18 mouse cellular contexts compared by ENCODE assay signal in the genomic region with DNA sequence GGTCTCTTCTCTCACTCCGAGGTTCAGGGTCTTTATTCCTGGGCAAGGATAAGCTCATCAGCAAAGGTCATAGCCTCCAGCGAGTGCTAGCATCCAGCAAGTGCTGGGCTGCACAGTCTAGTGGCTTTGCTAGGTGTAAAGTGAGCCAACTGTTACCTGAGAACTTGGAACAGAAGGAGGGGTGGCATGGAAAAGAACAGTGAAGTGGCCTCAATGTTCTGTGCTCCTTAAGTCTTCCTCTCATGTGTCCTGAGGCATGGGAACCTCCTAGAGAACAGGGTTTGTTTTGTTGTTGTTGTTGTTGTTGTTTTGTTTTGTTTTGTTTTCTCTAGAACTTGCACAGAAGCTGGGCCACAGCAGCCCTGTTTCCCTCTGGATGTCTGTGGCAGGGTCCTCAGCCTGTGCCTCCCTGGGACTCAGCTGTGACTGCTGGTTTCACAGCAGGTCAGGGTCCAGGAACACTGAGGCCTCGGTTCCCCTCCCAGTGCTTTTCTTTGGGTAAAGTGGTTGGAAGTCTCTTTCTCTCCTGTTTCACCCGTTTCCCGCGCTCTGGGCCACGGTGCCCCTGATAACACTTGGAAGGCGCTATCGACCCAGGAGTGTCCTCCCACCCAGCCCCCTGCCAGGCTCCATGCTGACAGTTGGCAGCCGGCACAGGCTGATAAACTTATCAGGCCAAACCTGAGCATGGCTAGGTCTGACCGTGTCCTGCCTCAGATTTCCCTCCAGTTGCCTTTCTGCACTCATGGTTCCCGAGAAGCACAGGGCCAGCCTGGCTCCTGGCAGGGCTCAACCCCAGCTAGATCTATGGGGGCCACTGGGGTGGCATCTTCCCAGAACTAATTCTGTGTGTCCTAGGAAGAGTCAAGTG. TPM values are rescaled to one million over a fixed set of nuclear protein-coding genes. Genes with fewer than 3 reads are reported as not detected.
DNase-seq lines count a peak whose midpoint lies in the region; ATAC-seq and TF ChIP-seq lines count a peak whose summit lies in the region.
"Had no signal": no experiment of that assay in that cellular context is flagged by ENCODE, and none has a peak within 500 bp of the region (broad histone marks: within the 10 kb centered on the region; RNA-seq: fewer than 3 reads in every experiment).

No protein-coding gene starts in this region.

- H3K4me1 ChIP-seq in heart, embryonic 15.5 days (replicated peaks) = peaks cover 33% of the 10 kb centered on the region
- peaks cover 37 to 77% of the 10 kb centered on the region in 2 experiments for H3K4me1 ChIP-seq in MEL (ENCODE audit: control insufficient read depth in 1 of 2, insufficient read depth in 2 of 2, low read length in 2 of 2)
- peaks cover 88% of the 10 kb centered on the region for H3K4me1 ChIP-seq in erythroblast, embryonic 14.5 days (ENCODE audit: control insufficient read depth)
- peaks cover 10% of the 10 kb centered on the region for H3K4me1 ChIP-seq in midbrain, embryonic 13.5 days (replicated peaks)

- peaks cover 2% of the 10 kb centered on the region; the same call in 1 of the 2 replicates for H3K79me2 ChIP-seq in MEL (ENCODE audit: control insufficient read depth, insufficient read depth, low read length, poor library complexity)

- TF ChIP-seq POLR2A in MEL (IDR thresholded peaks at IDR 0.05; ENCODE audit: control insufficient read depth in 1 of 2, insufficient read depth in 1 of 2, low read depth in 1 of 2, low read length in 2 of 2, poor library complexity in 1 of 2) = peak; percentile 22 to 73; a peak in 2 of 4 replicates

- H3K27me3 ChIP-seq in heart, embryonic 15.5 days = no peaks in the 10 kb centered on the region
- no peaks in the 10 kb centered on the region for H3K27me3 ChIP-seq in MEL (ENCODE audit: control insufficient read depth in 1 of 2, insufficient read depth in 2 of 2, low read length in 2 of 2)
- H3K27me3 ChIP-seq in erythroblast, embryonic 14.5 days (ENCODE audit: control insufficient read depth) = no peaks in the 10 kb centered on the region
- H3K27me3 ChIP-seq in midbrain, embryonic 13.5 days = no peaks in the 10 kb centered on the region
- H3K27me3 ChIP-seq: limb, embryonic 15.5 days; midbrain, embryonic 12.5 days had no signal

- TF ChIP-seq RAD21 in MEL (IDR thresholded peaks at IDR 0.05; ENCODE audit: low read depth, low read length) = no peak

- no peak overlapping the region for H3K27ac ChIP-seq in heart, embryonic 15.5 days
- peak overlapping the region; percentile 100 for H3K27ac ChIP-seq in MEL (ENCODE audit: control insufficient read depth, low read depth, low read length)
- H3K27ac ChIP-seq in midbrain, embryonic 13.5 days = no peak overlapping the region
- H3K27ac ChIP-seq: limb, embryonic 15.5 days; midbrain, embryonic 12.5 days had no signal

- ATAC-seq in heart, embryonic 15.5 days (replicated peaks; ENCODE audit: insufficient number of reproducible peaks, insufficient read depth, low FRiP score, low read depth) = 0 out of 2 replicates have a peak, but pooled peaks have one; percentile 5
- peak; percentile 55 for ATAC-seq in megakaryocyte progenitor cell, adult 5-6 weeks (replicated peaks; ENCODE audit: poor library complexity)
- no peak for ATAC-seq in midbrain, embryonic 13.5 days

- no peak overlapping the region for H3K4me2 ChIP-seq in heart, embryonic 15.5 days
- no peak overlapping the region for H3K4me2 ChIP-seq in midbrain, embryonic 13.5 days (replicated peaks)
- H3K4me2 ChIP-seq: limb, embryonic 15.5 days; midbrain, embryonic 12.5 days had no signal

- H3K9ac ChIP-seq in heart, embryonic 15.5 days = no peak overlapping the region
- H3K9ac ChIP-seq in MEL (ENCODE audit: control insufficient read depth, low read depth, low read length, poor library complexity, severe bottlenecking) = peak overlapping the region; percentile 86
- H3K9ac ChIP-seq in midbrain, embryonic 13.5 days (replicated peaks) = no peak overlapping the region
- H3K9ac ChIP-seq: limb, embryonic 15.5 days; midbrain, embryonic 12.5 days had no signal

- no peak for DNase-seq in heart, adult 8-10 months (ENCODE audit: low spot score)
- peak; percentile 96 for DNase-seq in MEL (ENCODE audit: low read depth, low spot score)
- DNase-seq in thymus, adult 18-20 months = no peak
- DNase-seq in adrenal gland, postnatal 25 days = no peak
- DNase-seq: adrenal gland, postnatal 10 days; cerebellum, adult 9-10 months had no signal

- WGBS in heart, embryonic 15.5 days = 29% methylated on average over 12 of the region's 12 CpGs
- WGBS in midbrain, embryonic 13.5 days = 71% methylated on average over 12 of the region's 12 CpGs

- no peaks in the 10 kb centered on the region for H3K36me3 ChIP-seq in heart, embryonic 15.5 days
- peaks cover 0 to 75% of the 10 kb centered on the region in 2 experiments; a peak in 2 of 4 replicates for H3K36me3 ChIP-seq in MEL (ENCODE audit: control insufficient read depth in 1 of 2, insufficient read depth in 2 of 2, low read length in 2 of 2)
- H3K36me3 ChIP-seq in erythroblast, embryonic 14.5 days (ENCODE audit: control insufficient read depth) = peaks cover 40% of the 10 kb centered on the region
- H3K36me3 ChIP-seq in midbrain, embryonic 13.5 days = no peaks in the 10 kb centered on the region
- H3K36me3 ChIP-seq: limb, embryonic 15.5 days; midbrain, embryonic 12.5 days had no signal

- TF ChIP-seq EP300 in MEL (IDR thresholded peaks at IDR 0.05; ENCODE audit: low read depth in 1 of 2, low read length in 2 of 2) = peak; percentile 100

- no peak for TF ChIP-seq CTCF in MEL (IDR thresholded peaks at IDR 0.05 in 2 of 3, conservative IDR thresholded peaks at IDR 0.05 in 1 of 3; ENCODE audit: control insufficient read depth in 1 of 3, insufficient read depth in 1 of 3, low read depth in 2 of 3, low read length in 3 of 3, poor library complexity in 1 of 3, severe bottlenecking in 1 of 3)

- H3K9me3 ChIP-seq in heart, embryonic 15.5 days (replicated peaks) = no peaks in the 10 kb centered on the region
- H3K9me3 ChIP-seq in MEL (replicated peaks; ENCODE audit: insufficient read depth, low read length) = no peaks in the 10 kb centered on the region
- H3K9me3 ChIP-seq in erythroblast, embryonic 14.5 days (ENCODE audit: control insufficient read depth, low read length) = peaks cover 7% of the 10 kb centered on the region
- no peaks in the 10 kb centered on the region for H3K9me3 ChIP-seq in midbrain, embryonic 13.5 days
- H3K9me3 ChIP-seq: limb, embryonic 15.5 days; midbrain, embryonic 12.5 days had no signal

- H3K4me3 ChIP-seq in heart, embryonic 15.5 days = no peak overlapping the region
- H3K4me3 ChIP-seq in MEL (ENCODE audit: control insufficient read depth in 1 of 2, insufficient read depth in 1 of 2, low read depth in 2 of 2, low read length in 2 of 2) = no peak overlapping the region
- H3K4me3 ChIP-seq in erythroblast, embryonic 14.5 days (replicated peaks) = peak overlapping the region; percentile 50
- no peak overlapping the region for H3K4me3 ChIP-seq in midbrain, embryonic 13.5 days (replicated peaks)
- H3K4me3 ChIP-seq: limb, embryonic 15.5 days; midbrain, embryonic 12.5 days had no signal

RNA-seq across cellular contexts. Expression of a gene that starts 18.4 kb away (rescaled TPM):
- 24.0 and 27.8 TPM in 2 replicates for polyA plus RNA-seq in heart, embryonic 15.5 days (2015; fragmentation: Nextera tagmentation; extraction: Ambion mirVana)
- total RNA-seq in heart, adult 8-10 months (2022) = 10 to 100 TPM in 3 of 4 experiments, 1 to 10 TPM in 1; 9.9 to 13.2 (median 10.6) TPM
- 20.3 and 22.5 TPM in 2 replicates for total RNA-seq in MEL (2012; rRNA removed)
- 10 to 100 TPM in 1 of 2 experiments, not detected in 1; 50.2 TPM for polyA plus RNA-seq in MEL (2012; ENCODE audit: insufficient read depth in 1 of 2, insufficient read length in 2 of 2, low read depth in 1 of 2, low replicate concordance in 2 of 2, missing spikeins in 1 of 2)
- 1.8 and 2.1 TPM in 2 replicates for polyA plus RNA-seq in erythroblast, embryonic 14.5 days (2012)
- 16.2 and 19.1 TPM in 2 replicates for total RNA-seq in megakaryocyte progenitor cell, adult 5-6 weeks (2015)
- total RNA-seq in megakaryocyte progenitor cell, adult 5-6 weeks (2017) = 11.0 and 13.0 TPM in 2 replicates
- 22.3 and 24.4 TPM in 2 replicates for total RNA-seq in adrenal gland, postnatal 25 days (2021)
- polyA plus RNA-seq in midbrain, embryonic 13.5 days (2015; fragmentation: Nextera tagmentation; extraction: Ambion mirVana) = 51.0 and 51.6 TPM in 2 replicates

RNA-seq across cellular contexts. Expression of a gene that starts 19.8 kb away (rescaled TPM):
- polyA plus RNA-seq in heart, embryonic 15.5 days (2015; fragmentation: Nextera tagmentation; extraction: Ambion mirVana) = 0.25 and 1.5 TPM in 2 replicates
- total RNA-seq in heart, adult 8-10 months (2022) = under 1 TPM in 1 of 4 experiments, not detected in 3; 0.78 TPM
- 75.1 and 82.9 TPM in 2 replicates for total RNA-seq in MEL (2012; rRNA removed)
- 100 to 1,000 TPM; 194 to 277 TPM for polyA plus RNA-seq in MEL (2012; ENCODE audit: insufficient read depth in 1 of 2, insufficient read length in 2 of 2, low read depth in 1 of 2, low replicate concordance in 2 of 2, missing spikeins in 1 of 2)
- 35.4 and 47.5 TPM in 2 replicates for polyA plus RNA-seq in erythroblast, embryonic 14.5 days (2012)
- total RNA-seq in megakaryocyte progenitor cell, adult 5-6 weeks (2015) = 15.6 and 28.3 TPM in 2 replicates
- 10.3 and 13.1 TPM in 2 replicates for total RNA-seq in megakaryocyte progenitor cell, adult 5-6 weeks (2017)
- total RNA-seq in adrenal gland, postnatal 25 days (2021) = not detected in 2 replicates
- 0.43 and 0.67 TPM in 2 replicates for polyA plus RNA-seq in midbrain, embryonic 13.5 days (2015; fragmentation: Nextera tagmentation; extraction: Ambion mirVana)
- total RNA-seq: layer of hippocampus, postnatal 10 days had no signal
- polyA plus RNA-seq: frontal cortex, adult 2 months; intestine, embryonic 14.5 days; neural tube, embryonic 14.5 days had no signal

RNA-seq across cellular contexts. Expression of a gene that starts 38.8 kb away (rescaled TPM):
- polyA plus RNA-seq in heart, embryonic 15.5 days (2015; fragmentation: Nextera tagmentation; extraction: Ambion mirVana) = 0.25 TPM in 1 of 2 replicates, not detected in the other
- total RNA-seq in heart, adult 8-10 months (2022) = not detected
- not detected in 2 replicates for total RNA-seq in MEL (2012; rRNA removed)
- polyA plus RNA-seq in MEL (2012; ENCODE audit: insufficient read depth in 1 of 2, insufficient read length in 2 of 2, low read depth in 1 of 2, low replicate concordance in 2 of 2, missing spikeins in 1 of 2) = not detected
- polyA plus RNA-seq in erythroblast, embryonic 14.5 days (2012) = not detected in 2 replicates
- not detected in 2 replicates for total RNA-seq in megakaryocyte progenitor cell, adult 5-6 weeks (2015)
- total RNA-seq in megakaryocyte progenitor cell, adult 5-6 weeks (2017) = not detected in 2 replicates
- 0.24 TPM in 1 of 2 replicates, not detected in the other for total RNA-seq in adrenal gland, postnatal 25 days (2021)
- 0.07 and 0.13 TPM in 2 replicates for polyA plus RNA-seq in midbrain, embryonic 13.5 days (2015; fragmentation: Nextera tagmentation; extraction: Ambion mirVana)
- total RNA-seq: granulocyte monocyte progenitor cell, adult 5-6 weeks; layer of hippocampus, postnatal 10 days had no signal
- polyA plus RNA-seq: embryonic facial prominence, embryonic 11.5 days; limb, embryonic 15.5 days; midbrain, embryonic 12.5 days; neural tube, embryonic 14.5 days had no signal

RNA-seq across cellular contexts. Expression of a gene that starts 39.1 kb away (rescaled TPM):
- polyA plus RNA-seq in heart, embryonic 15.5 days (2015; fragmentation: Nextera tagmentation; extraction: Ambion mirVana) = 11.1 and 18.0 TPM in 2 replicates
- 10 to 100 TPM; 23.7 to 31.3 (median 28.8) TPM for total RNA-seq in heart, adult 8-10 months (2022)
- 7.5 and 8.0 TPM in 2 replicates for total RNA-seq in MEL (2012; rRNA removed)
- 10 to 100 TPM in 1 of 2 experiments, not detected in 1; 16.4 TPM for polyA plus RNA-seq in MEL (2012; ENCODE audit: insufficient read depth in 1 of 2, insufficient read length in 2 of 2, low read depth in 1 of 2, low replicate concordance in 2 of 2, missing spikeins in 1 of 2)
- polyA plus RNA-seq in erythroblast, embryonic 14.5 days (2012) = 0.56 and 0.79 TPM in 2 replicates
- total RNA-seq in megakaryocyte progenitor cell, adult 5-6 weeks (2015) = 9.4 and 10.3 TPM in 2 replicates
- total RNA-seq in megakaryocyte progenitor cell, adult 5-6 weeks (2017) = 7.1 and 12.1 TPM in 2 replicates
- 22.3 and 22.8 TPM in 2 replicates for total RNA-seq in adrenal gland, postnatal 25 days (2021)
- 37.1 and 38.4 TPM in 2 replicates for polyA plus RNA-seq in midbrain, embryonic 13.5 days (2015; fragmentation: Nextera tagmentation; extraction: Ambion mirVana)

Comparison
In these comparisons a context has a peak if more than half of its experiments do, and no peak if none do; other contexts are left out.
1. RNA of a gene that starts 19.8 kb away (total RNA-seq): 75.1 to 82.9 TPM in MEL and 10.3 to 28.3 TPM in megakaryocyte progenitor cell, adult 5-6 weeks; 0.78 TPM in heart, adult 8-10 months and not detected in adrenal gland, postnatal 25 days; every median in the first group is over 4 times any median in the second.